Mouse (Mus musculus): ENCODE measurements around the gene Plekhg2. TPM values are rescaled to one million over a fixed set of nuclear protein-coding genes. Genes with fewer than 3 reads are reported as not detected.
A peak's percentile ranks its signal among the peaks of the same experiment; 100 is the strongest.
"Not testable (repeated sequence)": the region's sequence is repeated elsewhere in the genome, so short reads cannot be mapped to it uniquely, and the experiment has no call there.

Plekhg2 gene
- polyA plus RNA-seq, 1 experiment from 2014 or later = 54.4 TPM

GRCm38 (mm10) chr7:28393272-28393951 lies 21.0 kb upstream of the Plekhg2 start:
- peak overlapping the region; percentile 83 for H3K27ac ChIP-seq
- H3K4me3 ChIP-seq = peak overlapping the region; percentile 92
- WGBS = 4% methylated on average over 22 of the region's 22 CpGs
- peak overlapping the region; percentile 88 for H3K4me2 ChIP-seq
- H3K9me3 ChIP-seq = no peaks in the 10 kb centered on the region
- H3K9ac ChIP-seq = peak overlapping the region; percentile 78
- peaks cover 17% of the 10 kb centered on the region for H3K4me1 ChIP-seq
- peaks cover 57% of the 10 kb centered on the region for H3K36me3 ChIP-seq
- no peaks in the 10 kb centered on the region for H3K27me3 ChIP-seq
- ATAC-seq (ENCODE audit: insufficient number of reproducible peaks, low FRiP score, low TSS enrichment, low read depth) = no peak

- ATAC-seq (ENCODE audit: insufficient number of reproducible peaks, low FRiP score, low TSS enrichment, low read depth) = peak; percentile 97
- peak within 1 kb of the TSS; percentile 92 for H3K4me3 ChIP-seq
- H3K9me3 ChIP-seq = no peaks in the 10 kb centered on the region
- under 1% methylated on average over 58 of the region's 58 CpGs for WGBS
- H3K4me1 ChIP-seq = peaks cover 17% of the 10 kb centered on the region
- H3K4me2 ChIP-seq = peak within 1 kb of the TSS; percentile 88
- H3K36me3 ChIP-seq = peaks cover 58% of the 10 kb centered on the region
- no peaks in the 10 kb centered on the region for H3K27me3 ChIP-seq
- peak within 1 kb of the TSS; percentile 78 for H3K9ac ChIP-seq
- H3K27ac ChIP-seq = peak within 1 kb of the TSS; percentile 83
These were observed 20.3 kb upstream of the Plekhg2 start, which contains the start of the genes Med29 and Paf1 for GRCm38 (mm10) chr7:28392429-28393271. TSS of gene Med29 (minus strand) at chr7:28392708. TSS of gene Paf1 (plus strand) at chr7:28392951.

GRCm38 (mm10) chr7:28390331-28390730 lies 17.9 kb upstream of the Plekhg2 start:
- WGBS = 98% methylated on average over 3 of the region's 3 CpGs

GRCm38 (mm10) chr7:28387384-28387783 lies 15.0 kb upstream of the Plekhg2 start:
- not testable (repeated sequence) for H3K9ac ChIP-seq; H3K4me2 ChIP-seq; ATAC-seq (ENCODE audit: insufficient number of reproducible peaks, low FRiP score, low TSS enrichment, low read depth); H3K27ac ChIP-seq; H3K4me3 ChIP-seq; H3K27me3 ChIP-seq; H3K9me3 ChIP-seq
- H3K36me3 ChIP-seq = peaks cover 50% of the 10 kb centered on the region
- H3K4me1 ChIP-seq = peaks cover 29% of the 10 kb centered on the region
- WGBS = 89% methylated on average over 7 of the region's 7 CpGs

More at GRCm38 (mm10) chr7:28390331-28390730, 17.9 kb upstream of the Plekhg2 start:
- no peak for ATAC-seq (ENCODE audit: insufficient number of reproducible peaks, low FRiP score, low TSS enrichment, low read depth)
- peaks cover 58% of the 10 kb centered on the region for H3K36me3 ChIP-seq
- H3K9me3 ChIP-seq = no peaks in the 10 kb centered on the region
- no peak overlapping the region for H3K4me2 ChIP-seq
- H3K27ac ChIP-seq = no peak overlapping the region
- no peaks in the 10 kb centered on the region for H3K27me3 ChIP-seq
- H3K4me1 ChIP-seq = peaks cover 25% of the 10 kb centered on the region
- H3K4me3 ChIP-seq = no peak overlapping the region
- H3K9ac ChIP-seq = no peak overlapping the region

- H3K4me2 ChIP-seq; H3K27ac ChIP-seq; H3K27me3 ChIP-seq; H3K9ac ChIP-seq; H3K9me3 ChIP-seq; H3K4me3 ChIP-seq; ATAC-seq (ENCODE audit: insufficient number of reproducible peaks, low FRiP score, low TSS enrichment, low read depth): not testable (repeated sequence)
- WGBS = 64% methylated on average over 6 of the region's 6 CpGs
- Histone ChIP-seq H3K4me1 (peaks cover 33% of the 10 kb centered on the region), H3K36me3 (peaks cover 50% of the 10 kb centered on the region)
These were observed 14.5 kb upstream of the Plekhg2 start for GRCm38 (mm10) chr7:28386877-28387276.

GRCm38 (mm10) chr7:28386462-28386861 lies 14.1 kb upstream of the Plekhg2 start:
- Histone ChIP-seq H3K4me1 (peaks cover 33% of the 10 kb centered on the region), H3K4me2 (no peak overlapping the region), H3K9me3 (no peaks in the 10 kb centered on the region), H3K27me3 (no peaks in the 10 kb centered on the region), H3K4me3 (no peak overlapping the region), H3K9ac (no peak overlapping the region), H3K36me3 (peaks cover 50% of the 10 kb centered on the region), H3K27ac (peak overlapping the region; percentile 62; the same call in 1 of the 2 replicates)
- WGBS = 0% methylated on average over 4 of the region's 4 CpGs
- ATAC-seq (ENCODE audit: insufficient number of reproducible peaks, low FRiP score, low TSS enrichment, low read depth) = peak; percentile 64; the same call in 1 of the 2 replicates

- H3K9ac ChIP-seq = no peak overlapping the region
- peaks cover 50% of the 10 kb centered on the region for H3K36me3 ChIP-seq
- ATAC-seq (ENCODE audit: insufficient number of reproducible peaks, low FRiP score, low TSS enrichment, low read depth) = no peak
- H3K4me1 ChIP-seq = peaks cover 34% of the 10 kb centered on the region
- no peaks in the 10 kb centered on the region for H3K9me3 ChIP-seq
- H3K4me2 ChIP-seq = no peak overlapping the region
- peak overlapping the region; percentile 62 for H3K27ac ChIP-seq
- H3K4me3 ChIP-seq = no peak overlapping the region
- no peaks in the 10 kb centered on the region for H3K27me3 ChIP-seq
- 70% methylated on average over 7 of the region's 7 CpGs for WGBS
These were observed 13.6 kb upstream of the Plekhg2 start for GRCm38 (mm10) chr7:28386007-28386406.

GRCm38 (mm10) chr7:28385196-28385595 lies 12.8 kb upstream of the Plekhg2 start:
- Histone ChIP-seq H3K9ac (no peak overlapping the region), H3K36me3 (peaks cover 43% of the 10 kb centered on the region), H3K27me3 (no peaks in the 10 kb centered on the region), H3K4me1 (peaks cover 42% of the 10 kb centered on the region), H3K4me2 (no peak overlapping the region), H3K27ac (peak overlapping the region; percentile 62; the same call in 1 of the 2 replicates), H3K4me3 (no peak overlapping the region), H3K9me3 (no peaks in the 10 kb centered on the region)
- WGBS = 91% methylated on average over 9 of the region's 9 CpGs
- no peak for ATAC-seq (ENCODE audit: insufficient number of reproducible peaks, low FRiP score, low TSS enrichment, low read depth)

GRCm38 (mm10) chr7:28384162-28384561 lies 11.8 kb upstream of the Plekhg2 start:
- Histone ChIP-seq H3K27me3 (no peaks in the 10 kb centered on the region), H3K36me3 (peaks cover 33% of the 10 kb centered on the region), H3K9ac (no peak overlapping the region), H3K9me3 (no peaks in the 10 kb centered on the region), H3K4me1 (peaks cover 52% of the 10 kb centered on the region), H3K4me2 (no peak overlapping the region), H3K27ac (no peak overlapping the region), H3K4me3 (no peak overlapping the region)
- 73% methylated on average over 6 of the region's 6 CpGs for WGBS
- no peak for ATAC-seq (ENCODE audit: insufficient number of reproducible peaks, low FRiP score, low TSS enrichment, low read depth)

- Histone ChIP-seq H3K9ac (no peak overlapping the region), H3K4me2 (no peak overlapping the region), H3K36me3 (peaks cover 28% of the 10 kb centered on the region), H3K9me3 (no peaks in the 10 kb centered on the region), H3K27ac (peak overlapping the region; percentile 99), H3K4me3 (no peak overlapping the region), H3K4me1 (peaks cover 53% of the 10 kb centered on the region), H3K27me3 (no peaks in the 10 kb centered on the region)
- no peak for ATAC-seq (ENCODE audit: insufficient number of reproducible peaks, low FRiP score, low TSS enrichment, low read depth)
- WGBS = 84% methylated on average over 4 of the region's 4 CpGs
These were observed 11.2 kb upstream of the Plekhg2 start for GRCm38 (mm10) chr7:28383606-28384005.

- Histone ChIP-seq H3K4me3 (no peak overlapping the region), H3K27ac (peak overlapping the region; percentile 99), H3K36me3 (peaks cover 22% of the 10 kb centered on the region), H3K9me3 (no peaks in the 10 kb centered on the region), H3K9ac (no peak overlapping the region), H3K27me3 (no peaks in the 10 kb centered on the region), H3K4me2 (peak overlapping the region; percentile 66; the same call in 1 of the 2 replicates), H3K4me1 (peaks cover 58% of the 10 kb centered on the region)
- 64% methylated on average over 11 of the region's 11 CpGs for WGBS
- ATAC-seq (ENCODE audit: insufficient number of reproducible peaks, low FRiP score, low TSS enrichment, low read depth) = no peak
These were observed 10.6 kb upstream of the Plekhg2 start for GRCm38 (mm10) chr7:28382981-28383396.

All from limb, embryonic 15.5 days (tissue).